Mouse (Mus musculus) heart, postnatal 4 days (tissue): Measurements from ENCODE around the gene Map1s. TPM values are rescaled to one million over a fixed set of nuclear protein-coding genes. Genes with fewer than 3 reads are reported as not detected.

ENCODE experiments used
- DNase-seq: peaks from one replicate; pipeline ENCODE4 v3.0.0; 2021
- total RNA-seq, 2 experiments: library from RNA; stranded (reverse); gene quantifications; 2 replicates each; pipeline ENCODE4 v1.2.3; 2021

Gene Map1s
- total RNA-seq, 2 experiments from 2014 or later = 35.2 to 36.0 TPM

GRCm38 (mm10) chr8:70899226-70899625 is 6.5 kb upstream of the Map1s start:
- DNase-seq = no peak

GRCm38 (mm10) chr8:70900872-70901387 is 4.8 kb upstream of the Map1s start:
- DNase-seq = no peak

- DNase-seq = no peak
Observed at GRCm38 (mm10) chr8:70902211-70902610, 3.5 kb upstream of the Map1s start.

- no peak for DNase-seq
Observed at GRCm38 (mm10) chr8:70903112-70903511, 2.6 kb upstream of the Map1s start.

GRCm38 (mm10) chr8:70903582-70903981 is 2.1 kb upstream of the Map1s start:
- DNase-seq = no peak

GRCm38 (mm10) chr8:70904532-70904931 is 1.2 kb upstream of the Map1s start:
- no peak for DNase-seq

GRCm38 (mm10) chr8:70905463-70905830 is 285 bp upstream of the Map1s start:
- DNase-seq = no peak

- DNase-seq = no peak
Observed at GRCm38 (mm10) chr8:70907518-70907917, 1.8 kb downstream of the Map1s start.

GRCm38 (mm10) chr8:70911596-70911995 is 5.9 kb downstream of the Map1s start:
- DNase-seq = no peak

GRCm38 (mm10) chr8:70912955-70913354 is 7.2 kb downstream of the Map1s start:
- no peak for DNase-seq

- no peak for DNase-seq
Observed at GRCm38 (mm10) chr8:70913523-70913922, 7.8 kb downstream of the Map1s start.

GRCm38 (mm10) chr8:70914704-70915103 is 9.0 kb downstream of the Map1s start:
- DNase-seq = no peak

- DNase-seq = no peak
Observed at GRCm38 (mm10) chr8:70920049-70920922, 14.6 kb downstream of the Map1s start.

GRCm38 (mm10) chr8:70924151-70924550 is 18.4 kb downstream of the Map1s start:
- DNase-seq = no peak

GRCm38 (mm10) chr8:70925754-70926153 is 20.0 kb downstream of the Map1s start:
- no peak for DNase-seq

- no peak for DNase-seq
Observed at GRCm38 (mm10) chr8:70926396-70926795, 20.7 kb downstream of the Map1s start.

- no peak for DNase-seq
Observed at GRCm38 (mm10) chr8:70928096-70928495, 22.4 kb downstream of the Map1s start.

- DNase-seq = no peak
Observed at GRCm38 (mm10) chr8:70928778-70929322, 23.1 kb downstream of the Map1s start.

- DNase-seq = no peak
Observed at GRCm38 (mm10) chr8:70931731-70932130, 26.0 kb downstream of the Map1s start.

GRCm38 (mm10) chr8:70933036-70933435 is 27.3 kb downstream of the Map1s start:
- DNase-seq = no peak

GRCm38 (mm10) chr8:70934786-70935185 is 29.1 kb downstream of the Map1s start:
- DNase-seq = no peak

GRCm38 (mm10) chr8:70937200-70937599 is 31.5 kb downstream of the Map1s start:
- no peak for DNase-seq

GRCm38 (mm10) chr8:70941478-70941877 is 35.7 kb downstream of the Map1s start:
- DNase-seq = no peak

GRCm38 (mm10) chr8:70943187-70943586 is 37.5 kb downstream of the Map1s start:
- no peak for DNase-seq
